Mouse (Mus musculus): ENCODE results near the gene Tmem63a. TPM values are rescaled to one million over a fixed set of nuclear protein-coding genes. Genes with fewer than 3 reads are reported as not detected.
"Not testable (repeated sequence)": the region's sequence is repeated elsewhere in the genome, so short reads cannot be mapped to it uniquely, and the experiment has no call there.

Gene Tmem63a
- polyA plus RNA-seq, 1 experiment: 45.5 TPM

DNA sequence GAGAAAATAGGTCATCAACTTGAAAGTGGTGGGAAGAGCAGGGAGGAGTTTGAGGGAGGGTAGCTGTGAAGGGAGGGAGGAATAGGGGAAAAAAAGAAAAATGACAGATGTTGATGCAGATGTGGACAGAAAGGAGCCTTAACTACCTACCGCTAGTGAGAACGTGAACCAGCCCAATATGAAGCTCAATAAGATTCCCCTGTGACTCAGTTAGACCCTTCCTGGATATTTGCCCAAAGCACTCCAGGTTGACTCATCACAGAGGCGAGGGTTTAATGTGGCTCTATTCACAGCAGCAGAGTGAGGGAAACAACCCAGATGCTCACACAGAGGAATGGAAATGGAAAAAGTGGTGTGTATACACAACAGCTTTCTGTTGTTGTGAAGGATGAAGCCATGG lies 11.0 kb upstream of the Tmem63a start:
- H3ac ChIP-seq (ENCODE audit: control insufficient read depth, insufficient read length): no peak overlapping the region
- H3K4me2 ChIP-seq (ENCODE audit: low read depth): peak overlapping the region; percentile 20
- TF ChIP-seq MAX (IDR thresholded peaks at IDR 0.05; ENCODE audit: low read depth) (no peak), CEBPB (IDR thresholded peaks at IDR 0.05; ENCODE audit: insufficient read depth, poor library complexity, severe bottlenecking) (no peak), POLR2A (IDR thresholded peaks at IDR 0.05; ENCODE audit: insufficient read length, low read depth) (no peak), POLR2AphosphoS2 (IDR thresholded peaks at IDR 0.05; ENCODE audit: insufficient read length, low read depth) (no peak), MYOD1 (IDR thresholded peaks at IDR 0.05; ENCODE audit: control insufficient read depth in 1 of 3, insufficient read length in 2 of 3, low read depth in 2 of 3) (no peak), USF1 (IDR thresholded peaks at IDR 0.05; ENCODE audit: low read depth) (no peak), SRF (IDR thresholded peaks at IDR 0.05; ENCODE audit: control insufficient read depth, insufficient read length, low read depth) (no peak), REST (IDR thresholded peaks at IDR 0.05; ENCODE audit: insufficient read depth, insufficient read length) (no peak), TCF12 (IDR thresholded peaks at IDR 0.05; ENCODE audit: insufficient read depth, poor library complexity, severe bottlenecking) (no peak), MYOG (IDR thresholded peaks at IDR 0.05; ENCODE audit: control insufficient read depth in 1 of 3, insufficient read depth in 1 of 3, insufficient read length in 2 of 3, low read depth in 2 of 3) (no peak), TCF3 (IDR thresholded peaks at IDR 0.05; ENCODE audit: insufficient read length, low read depth) (no peak)
- H3K27me3 ChIP-seq (ENCODE audit: control insufficient read depth, insufficient read depth, insufficient read length): no peaks in the 10 kb centered on the region
- no peaks in the 10 kb centered on the region for H3K36me3 ChIP-seq (ENCODE audit: control insufficient read depth, insufficient read depth)
- no peak overlapping the region for H3K4me3 ChIP-seq
- H3K79me2 ChIP-seq (ENCODE audit: control insufficient read depth, insufficient read depth): no peaks in the 10 kb centered on the region

DNA sequence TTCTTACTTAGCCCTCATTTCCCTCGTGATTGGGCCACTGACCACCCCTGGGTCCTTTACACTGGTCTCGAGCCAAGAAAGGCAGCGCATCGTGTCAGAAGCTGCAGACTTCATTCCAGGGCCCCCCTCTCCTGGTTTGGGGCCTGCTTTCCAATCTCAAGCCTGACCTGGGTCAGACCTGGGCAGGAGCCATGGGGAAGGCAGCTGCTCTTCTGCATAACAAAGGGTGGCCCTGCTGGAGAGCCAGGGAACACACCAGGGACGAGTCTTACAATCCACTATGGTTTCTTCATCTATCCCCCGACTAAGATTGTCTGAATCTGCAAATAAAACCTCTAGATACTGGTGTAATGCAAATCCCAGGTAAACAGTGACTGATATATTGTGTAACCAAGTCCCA lies 8.5 kb upstream of the Tmem63a start:
- H3K4me2 ChIP-seq (ENCODE audit: low read depth): no peak overlapping the region
- TF ChIP-seq SRF (IDR thresholded peaks at IDR 0.05; ENCODE audit: control insufficient read depth, insufficient read length, low read depth): no peak
- TF ChIP-seq E2F4 (IDR thresholded peaks at IDR 0.05; ENCODE audit: insufficient read depth): no peak
- no peak for TF ChIP-seq CEBPB (IDR thresholded peaks at IDR 0.05; ENCODE audit: insufficient read depth, poor library complexity, severe bottlenecking)
- TF ChIP-seq POLR2A (IDR thresholded peaks at IDR 0.05; ENCODE audit: insufficient read length, low read depth): no peak
- no peak for TF ChIP-seq TCF3 (IDR thresholded peaks at IDR 0.05; ENCODE audit: insufficient read length, low read depth)
- TF ChIP-seq MYOD1 (IDR thresholded peaks at IDR 0.05; ENCODE audit: control insufficient read depth in 1 of 3, insufficient read length in 2 of 3, low read depth in 2 of 3): no peak
- TF ChIP-seq USF1 (IDR thresholded peaks at IDR 0.05; ENCODE audit: low read depth): no peak
- TF ChIP-seq REST (IDR thresholded peaks at IDR 0.05; ENCODE audit: insufficient read depth, insufficient read length): no peak
- no peak for TF ChIP-seq MYOG (IDR thresholded peaks at IDR 0.05; ENCODE audit: control insufficient read depth in 1 of 3, insufficient read depth in 1 of 3, insufficient read length in 2 of 3, low read depth in 2 of 3)
- no peak for TF ChIP-seq POLR2AphosphoS2 (IDR thresholded peaks at IDR 0.05; ENCODE audit: insufficient read length, low read depth)
- no peak for TF ChIP-seq TCF12 (IDR thresholded peaks at IDR 0.05; ENCODE audit: insufficient read depth, poor library complexity, severe bottlenecking)
- TF ChIP-seq MAX (IDR thresholded peaks at IDR 0.05; ENCODE audit: low read depth): no peak
- no peaks in the 10 kb centered on the region for H3K27me3 ChIP-seq (ENCODE audit: control insufficient read depth, insufficient read depth, insufficient read length)
- no peaks in the 10 kb centered on the region for H3K79me2 ChIP-seq (ENCODE audit: control insufficient read depth, insufficient read depth)
- H3K36me3 ChIP-seq (ENCODE audit: control insufficient read depth, insufficient read depth): no peaks in the 10 kb centered on the region
- no peak overlapping the region for H3K4me3 ChIP-seq
- H3ac ChIP-seq (ENCODE audit: control insufficient read depth, insufficient read length): no peak overlapping the region

DNA sequence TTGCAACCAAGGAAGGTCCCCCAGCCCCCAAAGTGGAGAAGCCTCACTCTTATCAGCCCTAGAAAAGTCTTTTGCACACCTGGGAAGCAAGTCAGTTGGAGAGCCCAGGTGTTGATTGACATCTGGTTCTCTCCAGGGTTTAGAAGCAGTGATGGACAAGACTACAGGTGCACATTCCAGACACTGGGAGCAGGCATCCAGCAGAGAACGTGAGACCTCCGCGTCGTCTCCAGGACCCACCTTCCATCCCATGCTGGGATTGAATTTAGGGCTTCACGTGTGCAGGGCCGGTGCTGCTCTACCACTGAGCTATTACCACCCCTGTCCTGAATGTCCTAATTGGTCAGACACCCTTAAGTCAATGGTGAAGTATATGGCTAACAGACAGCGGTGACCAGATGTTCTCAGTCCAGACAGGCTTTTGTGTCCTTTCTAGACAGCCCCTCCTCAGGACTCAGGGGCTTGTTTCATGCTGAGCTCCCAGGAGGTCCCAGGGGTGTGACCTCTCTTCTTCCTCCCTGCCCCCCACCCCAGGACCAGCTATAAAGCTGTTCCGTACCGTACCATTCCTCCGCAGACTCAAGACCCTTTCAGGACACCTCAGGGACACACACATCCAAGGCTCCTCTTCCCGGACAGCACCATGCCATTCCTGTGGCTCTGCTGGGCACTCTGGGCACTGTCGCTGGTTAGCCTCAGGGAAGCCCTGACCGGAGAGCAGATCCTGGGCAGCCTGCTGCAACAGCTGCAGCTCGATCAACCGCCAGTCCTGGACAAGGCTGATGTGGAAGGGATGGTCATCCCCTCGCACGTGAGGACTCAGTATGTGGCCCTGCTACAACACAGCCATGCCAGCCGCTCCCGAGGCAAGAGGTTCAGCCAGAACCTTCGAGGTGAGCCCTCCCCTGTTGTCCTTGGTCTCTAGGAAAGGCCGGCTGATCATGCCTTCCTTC lies 7.4 kb upstream of the Tmem63a start, which contains the start of gene Lefty1:
TSS of gene Lefty1 (plus strand) at position 556 of the 953 bp plus-strand sequence.
- Histone ChIP-seq H3K27me3 (ENCODE audit: control insufficient read depth, insufficient read depth, insufficient read length) (no peaks in the 10 kb centered on the region), H3K4me3 (no peak within 1 kb of the TSS), H3K36me3 (ENCODE audit: control insufficient read depth, insufficient read depth) (no peaks in the 10 kb centered on the region), H3K79me2 (ENCODE audit: control insufficient read depth, insufficient read depth) (no peaks in the 10 kb centered on the region), H3K4me2 (ENCODE audit: low read depth) (no peak within 1 kb of the TSS), H3ac (ENCODE audit: control insufficient read depth, insufficient read length) (no peak within 1 kb of the TSS)
- peak in 2 of 3 experiments; percentile 75 to 81 for TF ChIP-seq MYOG (IDR thresholded peaks at IDR 0.05; ENCODE audit: control insufficient read depth in 1 of 3, insufficient read depth in 1 of 3, insufficient read length in 2 of 3, low read depth in 2 of 3)
- TF ChIP-seq MYOD1 (IDR thresholded peaks at IDR 0.05; ENCODE audit: control insufficient read depth in 1 of 3, insufficient read length in 2 of 3, low read depth in 2 of 3): peak in 1 of 3 experiments; percentile 52
- TF ChIP-seq USF1 (IDR thresholded peaks at IDR 0.05; ENCODE audit: low read depth): no peak
- TF ChIP-seq POLR2AphosphoS2 (IDR thresholded peaks at IDR 0.05; ENCODE audit: insufficient read length, low read depth): no peak
- no peak for TF ChIP-seq TCF12 (IDR thresholded peaks at IDR 0.05; ENCODE audit: insufficient read depth, poor library complexity, severe bottlenecking)
- TF ChIP-seq TCF3 (IDR thresholded peaks at IDR 0.05; ENCODE audit: insufficient read length, low read depth): peak; percentile 22

DNA sequence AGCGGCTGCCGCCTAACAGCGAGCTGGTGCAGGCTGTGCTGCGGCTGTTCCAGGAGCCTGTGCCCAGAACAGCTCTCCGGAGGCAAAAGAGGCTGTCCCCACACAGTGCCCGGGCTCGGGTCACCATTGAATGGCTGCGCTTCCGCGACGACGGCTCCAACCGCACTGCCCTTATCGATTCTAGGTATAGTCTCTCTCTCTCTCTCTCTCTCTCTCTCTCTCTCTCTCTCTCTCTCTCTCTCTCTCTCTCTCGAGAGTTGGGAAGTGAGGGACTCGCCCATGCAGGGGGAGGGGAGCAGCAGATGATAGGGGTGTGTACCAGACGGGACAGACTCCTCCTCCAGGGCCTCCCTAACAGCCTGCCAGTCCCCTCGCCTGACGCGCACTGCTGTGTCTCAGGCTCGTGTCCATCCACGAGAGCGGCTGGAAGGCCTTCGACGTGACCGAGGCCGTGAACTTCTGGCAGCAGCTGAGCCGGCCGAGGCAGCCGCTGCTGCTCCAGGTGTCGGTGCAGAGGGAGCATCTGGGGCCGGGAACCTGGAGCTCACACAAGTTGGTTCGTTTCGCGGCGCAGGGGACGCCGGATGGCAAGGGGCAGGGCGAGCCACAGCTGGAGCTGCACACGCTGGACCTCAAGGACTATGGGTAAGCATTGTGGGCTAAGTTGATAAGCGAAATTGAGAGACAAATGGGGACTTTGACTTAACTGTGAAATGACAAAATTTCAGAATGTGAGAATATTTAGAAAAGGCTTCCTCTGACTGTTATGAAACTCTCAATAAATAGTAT lies 5.3 kb upstream of the Tmem63a start:
- H3K4me2 ChIP-seq (ENCODE audit: low read depth): peak overlapping the region; percentile 30
- H3K79me2 ChIP-seq (ENCODE audit: control insufficient read depth, insufficient read depth); H3K4me3 ChIP-seq; H3K36me3 ChIP-seq (ENCODE audit: control insufficient read depth, insufficient read depth); H3K27me3 ChIP-seq (ENCODE audit: control insufficient read depth, insufficient read depth, insufficient read length); H3ac ChIP-seq (ENCODE audit: control insufficient read depth, insufficient read length): not testable (repeated sequence)
- TF ChIP-seq POLR2A (IDR thresholded peaks at IDR 0.05; ENCODE audit: insufficient read length, low read depth): peak; percentile 28

DNA sequence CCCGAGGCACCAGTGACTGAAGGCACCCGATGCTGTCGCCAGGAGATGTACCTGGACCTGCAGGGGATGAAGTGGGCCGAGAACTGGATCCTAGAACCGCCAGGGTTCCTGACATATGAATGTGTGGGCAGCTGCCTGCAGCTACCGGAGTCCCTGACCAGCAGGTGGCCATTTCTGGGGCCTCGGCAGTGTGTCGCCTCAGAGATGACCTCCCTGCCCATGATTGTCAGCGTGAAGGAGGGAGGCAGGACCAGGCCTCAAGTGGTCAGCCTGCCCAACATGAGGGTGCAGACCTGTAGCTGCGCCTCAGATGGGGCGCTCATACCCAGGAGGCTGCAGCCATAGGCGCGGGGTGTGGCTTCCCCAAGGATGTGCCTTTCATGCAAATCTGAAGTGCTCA lies 4.5 kb upstream of the Tmem63a start:
- not testable (repeated sequence) for H3K4me2 ChIP-seq (ENCODE audit: low read depth); H3K36me3 ChIP-seq (ENCODE audit: control insufficient read depth, insufficient read depth); H3K79me2 ChIP-seq (ENCODE audit: control insufficient read depth, insufficient read depth); H3K4me3 ChIP-seq; H3K27me3 ChIP-seq (ENCODE audit: control insufficient read depth, insufficient read depth, insufficient read length); H3ac ChIP-seq (ENCODE audit: control insufficient read depth, insufficient read length)

DNA sequence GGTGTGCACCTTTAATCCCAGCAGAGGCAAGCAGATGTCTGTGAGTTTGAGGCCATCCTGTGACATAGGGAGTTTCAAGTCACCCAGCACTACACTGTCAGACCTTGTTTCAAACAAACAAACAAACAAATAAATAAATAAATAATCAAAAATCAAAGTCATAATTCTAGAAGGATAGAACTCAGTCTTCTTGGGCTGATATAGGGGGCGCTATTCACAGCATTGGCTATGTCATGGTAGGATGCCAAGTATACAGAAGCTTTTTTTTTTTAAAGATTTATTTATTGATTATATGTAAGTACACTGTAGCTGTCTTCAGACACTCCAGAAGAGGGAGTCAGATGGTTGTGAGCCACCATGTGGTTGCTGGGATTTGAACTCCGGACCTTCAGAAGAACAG lies 3.4 kb upstream of the Tmem63a start:
- not testable (repeated sequence) for H3ac ChIP-seq (ENCODE audit: control insufficient read depth, insufficient read length); H3K4me2 ChIP-seq (ENCODE audit: low read depth); H3K27me3 ChIP-seq (ENCODE audit: control insufficient read depth, insufficient read depth, insufficient read length); H3K4me3 ChIP-seq; H3K79me2 ChIP-seq (ENCODE audit: control insufficient read depth, insufficient read depth); H3K36me3 ChIP-seq (ENCODE audit: control insufficient read depth, insufficient read depth)

Measured in myocyte (in vitro differentiated cells).